Mouse (Mus musculus) MEL (cell line): ENCODE measurements around the gene Dync1h1. TPM values are rescaled to one million over a fixed set of nuclear protein-coding genes. Genes with fewer than 3 reads are reported as not detected.
A peak's percentile ranks its signal among the peaks of the same experiment; 100 is the strongest.

Source experiments
- DNase-seq: peaks from one replicate; pipeline ENCODE4 v3.0.0; 2011; ENCODE audit warnings: low read depth, low spot score
- H3K27ac ChIP-seq: 2 replicates; pipeline ENCODE4 v1.5.1; 2012; ENCODE audit warnings: low read depth, mild to moderate bottlenecking, control low read depth, low read length, moderate library complexity; ENCODE audit not compliant: control insufficient read depth
- H3K27me3 ChIP-seq, 2 experiments: fragments of 150-350 bp in 1 of 2; sonication (generic) in 1 of 2; 2 replicates each; pipeline ENCODE4 v1.6.1; 2012; ENCODE audit warnings: low read length in 2 of 2, mild to moderate bottlenecking in 2 of 2, improper control_type of control experiment in 1 of 2, moderate library complexity in 1 of 2; ENCODE audit not compliant: insufficient read depth in 2 of 2, control insufficient read depth in 1 of 2
- H3K36me3 ChIP-seq, 2 experiments: 2 replicates each; pipeline ENCODE4 v1.6.1; 2012 to 2014; ENCODE audit warnings: low read length in 2 of 2, improper control_type of control experiment in 1 of 2, inconsistent platforms in 1 of 2, mild to moderate bottlenecking in 1 of 2; ENCODE audit not compliant: insufficient read depth in 2 of 2, control insufficient read depth in 1 of 2
- H3K4me1 ChIP-seq, 2 experiments: fragments of 150-350 bp in 1 of 2; sonication (generic) in 1 of 2; 2 replicates each; pipeline ENCODE4 v1.6.1; 2012; ENCODE audit warnings: low read length in 2 of 2, improper control_type of control experiment in 1 of 2, mild to moderate bottlenecking in 1 of 2; ENCODE audit not compliant: insufficient read depth in 2 of 2, control insufficient read depth in 1 of 2
- H3K4me3 ChIP-seq, 2 experiments: fragments of 150-350 bp in 1 of 2; sonication (generic) in 1 of 2; 2 replicates each; pipeline ENCODE4 v1.5.1; 2012; ENCODE audit warnings: low read depth in 2 of 2, low read length in 2 of 2, mild to moderate bottlenecking in 2 of 2, moderate library complexity in 2 of 2, control low read depth in 1 of 2, improper control_type of control experiment in 1 of 2; ENCODE audit not compliant: control insufficient read depth in 1 of 2, insufficient read depth in 1 of 2
- H3K79me2 ChIP-seq: 2 replicates; pipeline ENCODE4 v1.6.1; 2012; ENCODE audit warnings: mild to moderate bottlenecking, low read length, moderate library complexity; ENCODE audit not compliant: control insufficient read depth, poor library complexity, insufficient read depth
- H3K9ac ChIP-seq: 2 replicates; pipeline ENCODE4 v1.6.1; 2012; ENCODE audit warnings: low read depth, mild to moderate bottlenecking, control low read depth, low read length, moderate library complexity; ENCODE audit not compliant: control insufficient read depth, poor library complexity, severe bottlenecking
- H3K9me3 ChIP-seq: fragments of 150-350 bp; sonication (generic); replicated peaks from 2 replicates; pipeline ENCODE4 v1.6.1; 2012; ENCODE audit warnings: mild to moderate bottlenecking, low read length, improper control_type of control experiment, moderate library complexity; ENCODE audit not compliant: insufficient read depth
- BHLHE40 ChIP-seq: IDR thresholded peaks from 2 replicates; pipeline ENCODE4 v1.6.1; 2012; ENCODE audit warnings: low read depth, mild to moderate bottlenecking, inconsistent platforms, low read length, improper control_type of control experiment, borderline replicate concordance
- CTCF ChIP-seq, 3 experiments: IDR thresholded peaks in 2 of 3; conservative IDR thresholded peaks in 1 of 3; 2 replicates each; pipeline ENCODE4 v1.5.1; 2011 to 2012; ENCODE audit warnings: low read length in 3 of 3, low read depth in 2 of 3, mild to moderate bottlenecking in 2 of 3, improper control_type of control experiment in 1 of 3, inconsistent platforms in 1 of 3, mixed read lengths in 1 of 3, moderate library complexity in 1 of 3; ENCODE audit not compliant: control insufficient read depth in 1 of 3, insufficient read depth in 1 of 3, poor library complexity in 1 of 3, severe bottlenecking in 1 of 3
- ELF1 ChIP-seq: IDR thresholded peaks from 2 replicates; pipeline ENCODE4 v1.6.1; 2014; ENCODE audit warnings: low read depth, mild to moderate bottlenecking, inconsistent platforms, low read length, improper control_type of control experiment, moderate library complexity
- HCFC1 ChIP-seq: IDR thresholded peaks from 2 replicates; pipeline ENCODE4 v1.6.1; 2012; ENCODE audit warnings: low read depth, mild to moderate bottlenecking, inconsistent platforms, low read length, improper control_type of control experiment, moderate library complexity
- MAFK ChIP-seq: IDR thresholded peaks from 2 replicates; pipeline ENCODE4 v1.6.1; 2011; ENCODE audit warnings: low read depth, mild to moderate bottlenecking, low read length, improper control_type of control experiment, borderline replicate concordance
- MAZ ChIP-seq: IDR thresholded peaks from 2 replicates; pipeline ENCODE4 v1.6.1; 2012; ENCODE audit warnings: low read depth, mild to moderate bottlenecking, inconsistent platforms, low read length, improper control_type of control experiment
- MXI1 ChIP-seq: IDR thresholded peaks from 2 replicates; pipeline ENCODE4 v1.6.1; 2011; ENCODE audit warnings: mild to moderate bottlenecking, low read depth, low read length, improper control_type of control experiment
- MYC ChIP-seq: IDR thresholded peaks from 2 replicates; pipeline ENCODE4 v1.6.1; 2011; ENCODE audit warnings: low read depth, mild to moderate bottlenecking, low read length, improper control_type of control experiment, moderate library complexity
- NELFE ChIP-seq: IDR thresholded peaks from 2 replicates; pipeline ENCODE4 v1.6.1; 2011; ENCODE audit warnings: low read depth, low read length, improper control_type of control experiment
- NRF1 ChIP-seq: IDR thresholded peaks from 2 replicates; pipeline ENCODE4 v1.6.1; 2014; ENCODE audit warnings: low read depth, mild to moderate bottlenecking, inconsistent platforms, low read length, improper control_type of control experiment, moderate library complexity; ENCODE audit not compliant: poor library complexity, insufficient read depth, severe bottlenecking
- POLR2A ChIP-seq, 2 experiments: IDR thresholded peaks; 2 replicates each; pipeline ENCODE4 v1.6.1; 2011 to 2012; ENCODE audit warnings: low read length in 2 of 2, mild to moderate bottlenecking in 2 of 2, control low read depth in 1 of 2, improper control_type of control experiment in 1 of 2, low read depth in 1 of 2, moderate library complexity in 1 of 2; ENCODE audit not compliant: control insufficient read depth in 1 of 2, insufficient read depth in 1 of 2, poor library complexity in 1 of 2
- POLR2AphosphoS5 ChIP-seq: IDR thresholded peaks from 2 replicates; pipeline ENCODE4 v1.6.1; 2012; ENCODE audit warnings: low read depth, borderline replicate concordance, mild to moderate bottlenecking, inconsistent platforms, low read length, moderate library complexity, mixed read lengths
- RAD21 ChIP-seq: IDR thresholded peaks from 2 replicates; pipeline ENCODE4 v1.6.1; 2011; ENCODE audit warnings: mild to moderate bottlenecking, low read depth, low read length, improper control_type of control experiment
- RCOR1 ChIP-seq: IDR thresholded peaks from 2 replicates; pipeline ENCODE4 v1.6.1; 2012; ENCODE audit warnings: low read depth, mild to moderate bottlenecking, inconsistent platforms, low read length, improper control_type of control experiment
- SIN3A ChIP-seq: IDR thresholded peaks from 2 replicates; pipeline ENCODE4 v1.6.1; 2012; ENCODE audit warnings: low read length, improper control_type of control experiment, inconsistent platforms
- TAL1 ChIP-seq: IDR thresholded peaks from 2 replicates; pipeline ENCODE4 v1.6.1; 2012; ENCODE audit warnings: mild to moderate bottlenecking, inconsistent platforms, low read length, moderate library complexity, mixed read lengths
- UBTF ChIP-seq: IDR thresholded peaks from 2 replicates; pipeline ENCODE4 v1.6.1; 2012; ENCODE audit warnings: low read depth, mild to moderate bottlenecking, inconsistent platforms, low read length, improper control_type of control experiment, moderate library complexity, borderline replicate concordance; ENCODE audit not compliant: insufficient read depth
- ZC3H11A ChIP-seq: IDR thresholded peaks from 2 replicates; pipeline ENCODE4 v1.6.1; 2012; ENCODE audit warnings: low read depth, mild to moderate bottlenecking, inconsistent platforms, low read length, improper control_type of control experiment
- ZMIZ1 ChIP-seq: IDR thresholded peaks from 2 replicates; pipeline ENCODE4 v1.6.1; 2012; ENCODE audit warnings: low read depth, mild to moderate bottlenecking, inconsistent platforms, low read length, improper control_type of control experiment, moderate library complexity
- ZNF384 ChIP-seq: IDR thresholded peaks from 2 replicates; pipeline ENCODE4 v1.6.1; 2012; ENCODE audit warnings: low read depth, mild to moderate bottlenecking, inconsistent platforms, low read length, improper control_type of control experiment
- polyA plus RNA-seq, 2 experiments: library from polyadenylated mRNA; stranded (reverse) in 1 of 2; unstranded in 1 of 2; fragments of >175 nt in 1 of 2; fragments of >200 nt in 1 of 2; gene quantifications; 2 replicates each; pipeline versions ENCODE4 v1.2.1 to v1.2.4; 2012; ENCODE audit warnings: low replicate concordance in 2 of 2, low read depth in 1 of 2; ENCODE audit not compliant: insufficient read length in 2 of 2, insufficient read depth in 1 of 2, missing spikeins in 1 of 2
- total RNA-seq: library from RNA; depleted of rRNA; stranded (reverse); fragments of 300-350 nt; gene quantifications from 2 replicates; pipeline ENCODE4 v1.2.3, GENCODE M21; 2012

Dync1h1 gene
- total and polyA plus RNA-seq, 3 experiments, result 98.2 to 230 (median 157) TPM

GRCm38 (mm10) chr12:110697457-110697856 lies 96.2 kb downstream of the Dync1h1 start (continued):
- TF ChIP-seq POLR2AphosphoS5 (no peak; the same call in 1 of the 2 replicates), MYC (peak; percentile 10; the same call in 1 of the 2 replicates), MAZ (0 out of 2 replicates have a peak, but pooled peaks have one; percentile 18), UBTF (no peak)
- TF ChIP-seq, all 39 proteins: peak for 13

- Histone ChIP-seq H3K27me3 (no peaks in the 10 kb centered on the region), H3K9ac (peak overlapping the region; percentile 100), H3K4me3 (peak overlapping the region; percentile 21 to 46), H3K9me3 (no peaks in the 10 kb centered on the region), H3K27ac (peak overlapping the region; percentile 99), H3K36me3 (peaks cover 9 to 48% of the 10 kb centered on the region in 2 experiments), H3K79me2 (peaks cover 31% of the 10 kb centered on the region), H3K4me1 (peaks cover 16 to 45% of the 10 kb centered on the region in 2 experiments)
- TF ChIP-seq RCOR1 (no peak), ELF1 (no peak), MAFK (no peak), ZMIZ1 (no peak), NRF1 (no peak), HCFC1 (no peak), MXI1 (no peak), NELFE (no peak), TAL1 (no peak), RAD21 (no peak), BHLHE40 (no peak), POLR2A (IDR thresholded peaks at IDR 0.05; ENCODE audit: control insufficient read depth in 1 of 2, insufficient read depth in 1 of 2, low read depth in 1 of 2, low read length in 2 of 2, poor library complexity in 1 of 2) (no peak), CTCF (IDR thresholded peaks at IDR 0.05 in 2 of 3, conservative IDR thresholded peaks at IDR 0.05 in 1 of 3; ENCODE audit: control insufficient read depth in 1 of 3, insufficient read depth in 1 of 3, low read depth in 2 of 3, low read length in 3 of 3, poor library complexity in 1 of 3, severe bottlenecking in 1 of 3) (no peak), MYC (no peak), ZC3H11A (no peak), ZNF384 (no peak), SIN3A (no peak)
- no peak for DNase-seq
Measured at GRCm38 (mm10) chr12:110698080-110698479, 96.8 kb downstream of the Dync1h1 start.
